Mouse (Mus musculus) CH12F3 (cell line): ENCODE measurements around the gene Plekhn1.

Experiments used
- in situ Hi-C: fragments of 300-500 bp; cut with MboI; formaldehyde crosslinking; loops from 2 replicates; pipeline ENCODE4 v1.14.3; 2020; ENCODE audit warnings: low sequenced_read_pairs

The Plekhn1 gene

DNA sequence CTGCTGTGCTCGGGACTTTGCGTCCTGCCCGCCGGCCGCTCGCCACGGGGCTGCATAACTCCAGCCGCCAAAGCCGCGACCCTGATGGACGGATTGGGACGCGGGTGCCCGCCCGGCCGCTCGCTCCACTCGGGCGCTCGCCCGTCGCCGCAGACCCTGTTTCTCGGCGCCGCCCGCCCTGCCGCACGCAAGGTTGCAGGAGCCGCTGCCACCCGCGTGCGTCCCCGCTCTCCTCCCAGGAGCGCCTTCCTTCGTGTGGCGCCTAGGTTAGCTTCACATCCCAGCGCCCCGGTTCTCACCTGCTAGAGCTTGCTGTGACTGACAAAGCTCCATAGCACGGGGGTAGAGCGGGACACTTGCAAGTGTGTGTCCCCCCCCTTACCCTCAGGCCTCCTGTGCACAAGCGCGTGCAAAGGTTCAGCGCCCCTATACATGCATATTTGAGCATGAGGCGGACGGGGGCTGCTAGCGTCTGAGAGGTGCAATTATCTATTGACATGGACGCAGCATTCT, at the start of gene Plekhn1:
Gene Plekhn1 (minus strand): TSS at position 157 of the 513 bp plus-strand sequence.
- in situ Hi-C loops: no loop called here

DNA sequence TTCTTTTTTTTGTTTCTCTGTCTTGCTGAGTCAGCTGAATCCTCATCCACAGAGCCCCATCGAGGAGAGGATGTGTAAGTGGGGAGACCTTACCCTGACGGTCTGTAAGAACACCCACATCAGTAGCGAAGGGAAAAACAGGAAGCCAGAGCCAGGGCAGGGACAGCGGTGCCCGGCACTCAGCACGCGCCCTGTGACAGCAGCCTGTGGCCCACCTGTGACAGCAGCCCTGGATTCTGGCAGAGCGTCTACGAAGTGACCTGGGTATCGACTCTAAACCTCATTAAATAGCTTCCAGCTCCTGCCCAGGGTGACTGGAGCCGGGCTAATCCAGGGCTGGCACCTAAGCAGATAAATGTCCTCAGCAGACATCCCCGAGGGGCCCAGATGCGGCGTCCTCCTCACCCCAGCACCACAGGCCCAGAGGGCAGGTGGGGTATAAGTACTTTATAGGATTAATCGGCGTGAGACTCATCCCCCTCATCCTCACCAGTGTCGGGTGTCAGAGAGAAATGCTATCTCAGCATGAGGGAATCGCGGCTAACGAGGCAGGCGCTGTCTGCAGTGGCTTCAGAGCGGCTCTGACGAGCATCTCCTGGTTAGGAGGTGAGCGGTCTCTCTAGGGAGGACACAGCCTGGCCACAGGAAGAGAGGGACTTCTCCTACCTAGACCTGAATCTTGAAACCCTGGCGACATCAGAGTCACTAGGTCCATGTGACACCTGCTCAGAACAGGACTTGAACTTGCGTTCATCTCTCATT, 20.6 kb upstream of the Plekhn1 start, which contains the start of gene Samd11:
Gene Samd11 (minus strand): TSS at position 580 of the 762 bp plus-strand sequence.
- in situ Hi-C loops: no loop called here

DNA sequence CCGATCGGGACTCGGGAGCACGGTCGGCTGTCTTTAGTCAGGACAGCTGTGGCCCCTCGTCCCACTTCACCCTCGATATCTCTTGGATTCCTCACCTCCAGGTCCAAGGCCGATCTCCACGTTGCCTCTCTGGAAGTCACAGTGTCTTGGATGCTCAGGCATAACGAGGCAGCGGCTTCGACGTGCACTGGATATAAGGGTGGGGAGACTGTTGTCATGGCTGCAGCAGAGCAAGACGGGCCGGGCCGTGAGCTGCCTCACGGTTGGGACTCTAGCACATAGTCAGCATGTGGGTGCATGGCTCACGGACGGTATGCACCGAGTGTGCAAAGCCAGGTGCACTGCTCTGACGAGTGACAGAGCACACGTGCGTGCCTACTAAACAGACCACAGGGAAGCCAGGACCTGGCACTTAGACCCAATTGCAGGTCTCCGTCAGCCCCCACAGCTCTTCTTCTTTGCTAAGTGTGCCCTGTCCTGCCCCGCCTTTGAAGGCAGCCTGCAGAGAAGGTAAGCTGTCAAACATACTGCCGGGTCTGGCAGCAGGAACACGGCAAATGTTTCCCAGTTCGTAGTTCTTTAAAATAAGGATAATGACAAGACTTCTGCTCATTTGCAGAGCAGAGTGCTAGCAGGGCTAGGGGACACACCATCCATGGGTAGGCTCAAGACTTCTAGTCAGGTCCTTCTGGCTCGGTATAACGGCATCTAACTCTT, 19.9 kb upstream of the Plekhn1 start:
- in situ Hi-C loops: no loop called here

DNA sequence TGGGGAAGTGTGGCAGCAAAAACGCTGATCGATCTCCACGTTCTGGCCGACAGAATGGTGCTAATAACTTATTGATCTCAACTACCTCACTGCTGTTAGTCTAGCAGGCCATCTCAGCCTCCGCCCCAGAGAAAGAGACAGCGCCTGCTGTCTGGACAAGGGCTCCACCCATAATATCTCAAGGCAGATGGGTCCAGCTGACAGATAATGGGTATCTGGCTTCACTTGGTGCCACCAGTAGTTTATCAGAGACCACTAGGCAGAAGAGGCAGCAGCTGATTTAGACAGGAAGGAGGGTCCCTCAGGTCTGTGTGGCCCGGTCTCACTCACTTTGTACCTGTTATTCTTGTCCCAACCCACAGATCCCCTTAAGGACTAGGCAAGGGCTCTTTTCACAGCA, 18.4 kb upstream of the Plekhn1 start:
- in situ Hi-C loops: no loop called here

DNA sequence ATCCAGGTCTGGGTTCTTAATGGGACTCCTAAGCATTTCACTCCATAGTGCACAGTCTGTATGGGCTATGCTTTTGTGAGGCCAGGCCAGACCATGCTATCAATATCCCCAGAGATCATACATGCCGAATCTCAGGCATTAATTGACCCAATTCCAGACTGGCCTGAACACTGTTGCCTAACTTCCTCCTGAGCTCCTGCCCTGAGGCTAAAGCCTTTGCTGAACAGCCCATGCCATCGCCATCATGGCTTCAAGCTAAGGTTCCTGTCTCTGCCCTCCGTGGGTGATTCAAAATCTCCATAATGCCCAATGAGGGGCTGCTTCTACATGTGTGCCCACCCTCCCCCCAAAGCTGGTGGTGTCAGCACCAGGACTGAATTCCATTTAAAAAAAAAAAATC, 18.0 kb upstream of the Plekhn1 start:
- in situ Hi-C loops: no loop called here

DNA sequence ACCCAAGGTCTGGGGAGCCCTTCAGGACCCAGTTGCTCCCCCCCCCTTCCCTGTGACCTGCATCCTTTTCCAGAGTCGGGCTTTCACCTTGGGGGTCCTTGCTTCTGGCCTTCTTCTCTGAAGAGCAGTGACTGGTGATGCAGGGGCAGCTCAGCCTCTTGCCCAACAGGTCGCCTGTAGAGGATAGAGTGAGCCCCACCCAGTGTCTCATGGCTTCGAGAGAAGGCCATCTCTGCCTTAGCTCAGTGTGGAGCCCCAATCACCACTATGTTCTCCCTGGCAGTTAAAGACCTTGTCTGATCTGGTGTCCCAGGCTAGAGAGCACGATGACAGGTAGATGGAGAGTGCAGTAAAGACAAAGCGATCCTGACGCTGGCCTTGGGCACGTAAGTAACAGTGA, 17.5 kb upstream of the Plekhn1 start:
- in situ Hi-C loops: no loop called here

DNA sequence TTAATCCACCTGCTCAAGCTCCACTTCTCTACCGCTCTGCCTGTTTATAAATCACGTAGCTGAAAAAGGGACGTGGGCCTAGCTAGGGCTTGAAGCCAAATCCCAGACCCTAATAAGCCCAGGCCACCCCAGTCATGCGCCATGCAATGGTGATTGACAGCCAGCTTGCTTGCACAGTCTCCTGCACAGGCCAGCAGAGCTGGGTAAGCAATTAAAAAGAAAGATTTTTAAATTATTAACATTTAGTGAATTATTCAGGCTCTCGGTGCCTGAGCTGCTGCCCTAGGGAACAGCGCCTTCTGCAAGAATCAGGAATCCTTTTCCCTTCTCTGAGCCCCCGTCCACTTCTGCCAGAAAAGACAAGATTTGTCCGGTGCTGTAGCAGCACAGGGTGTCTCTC, 16.4 kb upstream of the Plekhn1 start:
- in situ Hi-C loops: no loop called here

DNA sequence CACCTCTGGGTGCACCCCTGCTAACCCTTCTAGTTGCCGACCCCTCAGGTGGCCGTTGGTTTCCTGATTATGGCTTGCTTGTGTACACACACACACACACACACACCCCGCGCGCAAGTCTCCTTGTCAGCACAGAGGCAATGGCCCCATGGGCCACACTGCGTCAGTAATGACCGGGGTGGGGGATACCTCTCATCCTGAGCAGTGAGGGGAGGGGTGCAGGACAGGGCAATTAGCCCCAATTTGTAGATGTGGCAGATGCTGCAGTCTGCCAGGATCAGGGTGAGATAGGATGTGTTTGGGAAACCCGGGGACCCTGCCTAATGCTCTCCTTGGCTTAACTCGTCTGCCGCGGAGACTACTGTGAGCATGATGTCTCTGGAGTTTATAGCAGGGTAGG, 14.9 kb upstream of the Plekhn1 start:
- in situ Hi-C loops: no loop called here

DNA sequence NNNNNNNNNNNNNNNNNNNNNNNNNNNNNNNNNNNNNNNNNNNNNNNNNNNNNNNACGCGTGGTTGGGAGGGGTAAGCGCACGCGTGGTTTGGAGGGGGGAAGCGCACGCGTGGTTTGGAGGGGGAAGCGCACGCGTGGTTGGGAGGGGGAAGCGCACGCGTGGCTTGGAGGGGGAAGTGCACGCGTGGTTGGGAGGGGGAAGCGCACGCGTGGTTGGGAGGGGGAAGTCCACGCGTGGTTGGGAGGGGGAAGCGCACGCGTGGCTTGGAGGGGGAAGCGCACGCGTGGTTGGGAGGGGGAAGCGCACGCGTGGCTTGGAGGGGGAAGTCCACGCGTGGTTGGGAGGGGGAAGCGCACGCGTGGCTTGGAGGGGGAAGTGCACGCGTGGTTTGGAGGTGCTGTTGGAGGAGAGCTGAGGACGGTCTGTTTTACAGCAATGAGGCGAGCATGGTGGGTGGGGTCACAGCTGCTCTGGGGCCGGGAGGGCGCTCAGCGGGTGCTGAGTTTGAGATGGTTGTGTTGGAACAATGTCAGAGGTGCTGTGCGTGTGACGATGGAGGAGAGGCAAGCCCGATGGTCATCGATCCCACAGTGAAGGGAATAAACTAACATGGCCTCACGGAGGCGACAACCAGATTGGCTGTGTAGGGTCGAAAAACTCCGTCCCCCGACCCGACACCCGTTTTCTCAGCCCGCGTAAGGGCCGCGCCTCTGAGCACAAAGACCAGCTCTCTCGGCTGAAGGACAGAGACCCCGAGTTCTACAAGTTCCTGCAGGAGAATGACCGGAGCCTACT, 2.2 kb upstream of the Plekhn1 start:
- in situ Hi-C loops: no loop called here

DNA sequence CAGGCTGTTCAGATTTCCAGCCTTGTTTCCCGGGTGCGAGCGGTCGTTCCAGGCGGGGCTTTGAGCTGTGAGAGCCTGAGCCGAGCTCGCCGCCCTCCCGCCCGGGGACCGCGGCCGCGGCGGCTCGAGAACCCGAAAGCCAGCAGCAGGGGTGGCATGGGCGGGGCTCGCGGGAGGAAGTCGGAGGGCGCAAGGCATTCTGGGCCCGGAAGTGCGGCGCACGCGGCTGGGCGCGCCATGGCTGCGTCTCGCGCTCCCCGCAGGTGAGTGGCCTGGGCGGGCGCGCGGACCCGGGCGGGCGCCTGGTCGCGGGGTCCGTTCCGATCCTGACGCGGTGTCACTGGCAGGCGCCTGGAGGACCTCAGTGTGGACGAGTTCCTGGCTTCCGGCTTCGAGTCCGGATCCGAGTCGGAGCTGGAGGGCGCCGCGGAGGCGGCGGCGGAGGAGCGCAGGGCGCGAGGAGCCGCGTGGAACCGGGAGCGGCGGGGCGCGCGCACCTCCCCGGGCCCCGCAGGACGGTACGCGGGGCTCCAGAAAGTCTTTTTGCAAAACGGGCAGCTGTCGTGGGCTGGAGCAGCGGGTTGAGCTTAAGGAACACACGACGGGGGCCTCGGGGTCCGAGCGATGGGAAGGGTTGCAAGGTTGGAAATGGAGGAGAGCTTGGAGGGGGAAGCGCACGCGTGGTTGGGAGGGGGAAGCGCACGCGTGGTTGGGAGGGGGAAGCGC, 1.3 kb upstream of the Plekhn1 start, which contains the start of gene Noc2l:
Gene Noc2l (plus strand): TSS at position 203 of the 726 bp plus-strand sequence.
- in situ Hi-C loops: no loop called here

DNA sequence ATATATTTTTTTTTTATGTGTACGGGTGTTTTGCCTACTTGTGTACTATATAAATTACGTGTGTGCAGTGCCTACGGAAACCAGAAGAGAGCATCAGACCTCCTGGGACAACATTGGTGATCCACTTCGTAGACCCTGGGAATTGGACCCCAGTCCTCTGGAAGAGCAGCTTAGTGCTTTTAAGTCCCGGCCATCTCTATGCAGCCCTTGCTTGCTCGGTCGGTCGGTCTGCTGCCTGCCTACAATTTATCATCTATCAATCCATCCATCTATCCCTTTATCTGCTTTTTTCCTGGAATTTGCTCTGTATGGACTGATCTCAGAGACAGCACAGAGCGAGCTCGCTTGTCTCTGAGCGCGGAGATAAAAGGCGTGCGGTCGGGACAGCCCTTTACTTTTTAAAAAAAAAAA, 708 bp upstream of the Plekhn1 start:
- in situ Hi-C loops: no loop called here

DNA sequence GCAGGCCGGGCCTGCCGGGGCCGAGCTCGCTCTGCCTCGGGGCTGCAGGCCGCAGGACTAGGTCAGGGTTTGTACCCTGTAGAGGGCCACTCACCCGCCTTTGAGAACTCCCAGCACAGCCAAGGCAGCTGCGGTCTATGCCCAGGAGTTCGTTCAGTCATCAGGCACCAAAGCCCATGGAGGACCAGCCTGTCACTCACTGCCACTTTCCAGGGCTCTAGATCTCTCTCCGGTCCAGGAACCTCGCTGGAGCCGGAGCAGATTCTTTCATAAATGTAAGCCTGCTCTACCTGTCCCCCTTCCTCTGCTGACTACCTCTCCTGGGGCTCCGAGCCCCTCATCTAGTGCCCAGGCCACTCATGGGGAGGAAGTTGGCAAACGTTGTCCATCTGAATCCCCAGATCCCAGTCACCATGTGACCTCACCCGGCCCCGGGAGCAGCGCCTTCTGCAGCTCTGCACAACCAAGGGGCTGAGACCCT, 596 bp downstream of the Plekhn1 start:
- in situ Hi-C loops: no loop called here

DNA sequence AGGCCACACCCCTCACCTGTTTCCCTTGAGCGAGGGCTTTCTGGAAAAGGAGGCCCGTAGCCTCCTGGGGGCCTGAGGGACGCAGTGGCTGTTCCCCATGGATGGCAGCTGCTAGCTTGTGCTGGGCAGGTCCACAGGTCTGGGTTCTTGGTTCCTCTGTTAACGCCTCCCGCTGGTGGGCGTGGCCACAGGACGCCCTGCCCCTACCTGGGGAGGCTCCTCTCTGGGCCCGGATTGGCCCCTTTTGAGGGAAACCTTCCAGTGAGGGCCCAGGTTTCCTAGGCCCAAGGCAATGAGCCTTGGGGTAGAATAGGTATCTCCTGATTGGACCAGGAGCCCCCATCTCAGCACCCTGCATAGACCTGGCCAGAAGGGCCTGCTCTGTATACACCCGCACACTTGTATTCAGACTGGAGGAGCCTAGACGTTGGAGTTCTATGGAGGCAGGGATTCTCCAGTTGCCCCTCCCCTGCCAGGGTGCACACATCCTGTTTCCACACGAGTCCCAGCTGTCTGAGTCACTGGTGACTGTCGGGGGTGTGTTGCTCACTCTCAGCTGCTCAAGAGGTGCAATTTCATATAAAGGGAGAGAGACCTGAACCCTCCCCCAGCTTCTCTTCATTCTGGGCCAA, 6.1 kb downstream of the Plekhn1 start:
- in situ Hi-C loops: no loop called here

DNA sequence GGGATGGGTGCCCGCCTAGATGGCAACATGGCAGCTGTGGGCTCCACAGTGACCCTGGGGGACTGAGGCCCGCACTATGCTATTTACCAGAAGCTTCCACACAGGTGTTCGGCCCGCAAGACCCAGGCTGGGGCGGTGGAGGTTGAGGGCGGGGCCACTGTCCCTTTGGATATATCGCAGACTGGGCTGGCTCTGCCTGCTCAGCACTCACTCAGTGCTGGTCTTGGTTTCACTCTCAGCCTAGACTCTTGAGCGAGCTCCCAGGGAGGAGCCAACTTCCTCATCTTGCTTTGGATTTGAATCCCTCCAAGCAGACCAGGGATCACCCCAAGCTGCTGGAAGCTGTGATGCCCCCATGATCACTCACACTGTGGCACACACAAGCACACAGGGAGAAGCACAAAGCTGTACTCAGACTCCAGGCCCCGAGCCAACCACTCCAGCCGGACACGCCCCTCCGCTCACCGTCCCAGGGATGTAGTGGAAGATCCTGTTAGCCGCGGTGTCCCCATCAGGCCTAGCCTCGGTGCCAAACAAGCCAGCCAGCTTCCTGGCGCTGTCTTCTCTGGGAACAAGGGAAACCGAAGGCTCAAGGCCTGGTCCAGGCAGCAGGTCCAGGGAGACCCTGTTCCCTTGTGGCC, 6.8 kb downstream of the Plekhn1 start:
- in situ Hi-C loops: no loop called here

DNA sequence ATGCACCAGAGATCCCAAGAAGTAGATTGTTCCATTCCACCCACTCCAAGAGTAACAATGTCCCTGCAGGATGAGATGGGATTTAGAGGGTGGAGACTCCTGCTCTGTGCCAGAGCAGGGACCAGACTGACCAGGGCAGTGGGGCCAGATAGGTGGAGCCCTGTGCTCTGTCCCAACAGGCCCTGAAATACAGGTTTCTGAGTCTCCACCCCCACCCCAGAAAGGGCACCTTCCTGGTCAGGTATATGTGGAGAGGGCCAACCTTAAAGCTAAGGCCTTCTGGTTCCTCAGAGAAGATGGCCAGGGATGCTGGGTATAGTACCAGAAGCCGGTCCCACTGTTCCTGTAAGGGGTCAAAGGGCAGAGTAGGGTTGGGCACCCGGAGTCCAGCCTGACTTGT, 10.4 kb downstream of the Plekhn1 start:
- in situ Hi-C loops: no loop called here

DNA sequence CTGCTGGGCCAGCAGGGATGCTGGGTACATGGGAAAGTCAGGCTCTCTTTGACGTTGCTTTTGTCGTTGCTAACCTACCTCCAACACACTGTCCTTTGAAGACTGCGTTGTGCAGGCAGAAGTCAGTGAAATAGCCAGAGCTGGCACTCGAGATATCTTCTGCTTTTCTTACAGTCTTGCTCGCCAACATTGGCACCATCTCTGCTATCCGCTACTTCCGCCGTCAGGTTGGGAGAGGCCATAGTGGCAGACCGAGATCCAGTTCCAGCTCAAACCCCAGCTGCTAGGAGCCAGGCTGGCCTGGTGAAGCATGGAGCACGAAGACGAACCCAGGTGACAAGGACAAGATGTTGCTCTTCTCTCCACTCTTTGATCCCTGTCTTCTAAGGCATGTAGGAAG, 14.7 kb downstream of the Plekhn1 start:
- in situ Hi-C loops: no loop called here

DNA sequence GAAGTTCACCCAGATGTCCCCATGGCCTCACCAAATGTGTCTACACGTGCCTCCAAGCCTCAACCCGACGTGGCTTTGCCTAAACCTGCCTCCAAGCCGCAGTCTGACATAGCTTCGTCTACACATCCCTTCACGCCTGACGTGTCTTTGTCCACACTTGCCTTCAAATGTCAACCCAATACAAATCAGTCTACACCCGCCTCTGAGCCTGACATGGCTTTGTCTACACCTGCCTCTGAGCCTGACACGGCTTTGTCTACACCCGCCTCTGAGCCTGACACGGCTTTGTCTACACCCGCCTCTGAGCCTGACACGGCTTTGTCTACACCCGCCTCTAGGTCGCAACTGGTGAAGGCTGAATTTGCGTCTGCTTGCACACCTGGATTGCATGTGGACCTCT, 16.8 kb downstream of the Plekhn1 start:
- in situ Hi-C loops: no loop called here

DNA sequence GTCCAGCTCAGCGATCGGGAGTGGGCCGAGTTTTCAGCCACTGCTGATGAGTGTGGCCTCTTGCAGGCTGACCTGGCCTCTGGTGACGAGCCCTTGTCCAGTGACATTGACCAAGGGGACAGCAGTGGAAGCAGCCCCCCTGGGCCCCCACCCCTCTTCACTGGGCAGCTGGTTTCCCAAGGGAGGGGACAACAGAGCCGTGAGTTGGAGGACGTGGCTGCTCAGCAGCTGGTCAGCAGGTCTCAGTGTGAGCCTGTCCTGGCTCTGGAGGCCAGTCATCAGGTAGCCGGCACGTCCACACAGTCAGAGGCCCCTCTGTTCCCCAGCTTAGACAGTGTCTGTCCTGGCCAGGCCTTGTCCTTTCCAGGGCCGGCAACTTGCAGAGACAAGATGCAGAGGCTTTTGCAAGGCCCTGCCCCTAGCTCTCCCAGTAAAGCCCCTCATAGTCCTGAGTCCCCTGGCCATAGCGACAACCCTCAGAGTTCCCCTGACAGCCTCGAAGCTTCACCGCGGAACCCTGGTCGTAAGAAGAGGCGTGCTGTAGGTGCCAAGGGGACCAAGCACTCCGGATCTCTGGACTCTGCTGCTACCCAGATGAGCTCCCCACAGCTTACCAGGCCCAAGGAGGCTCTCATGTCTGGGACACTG, 17.5 kb downstream of the Plekhn1 start:
- in situ Hi-C loops: no loop called here

DNA sequence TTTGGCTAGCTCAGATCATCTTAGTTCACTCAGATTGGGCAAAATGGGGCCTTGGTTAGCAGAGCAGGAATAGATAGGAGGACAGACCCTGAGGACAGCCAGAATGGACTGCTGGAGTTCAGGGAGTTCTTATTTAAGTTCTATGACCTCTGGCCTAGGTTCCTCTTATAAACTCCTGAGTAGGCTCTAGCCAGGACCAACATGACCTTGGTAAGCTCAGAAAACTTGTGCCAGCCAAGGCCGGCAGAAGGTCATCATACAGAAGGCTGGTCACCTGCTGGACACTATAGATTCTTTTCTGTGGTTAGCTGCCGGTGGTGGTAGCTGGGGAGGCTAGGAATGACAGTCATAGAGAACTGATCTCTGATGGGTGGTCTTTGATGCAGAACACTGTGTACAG, 18.5 kb downstream of the Plekhn1 start:
- in situ Hi-C loops: no loop called here
